Mouse (Mus musculus): ENCODE results near the gene Pde6h. TPM values are rescaled to one million over a fixed set of nuclear protein-coding genes. Genes with fewer than 3 reads are reported as not detected.
"Not testable (repeated sequence)": the region's sequence is repeated elsewhere in the genome, so short reads cannot be mapped to it uniquely, and the experiment has no call there.

The Pde6h gene
- polyA plus RNA-seq (2016; fragmentation: Nextera tagmentation; extraction: Ambion mirVana) = not detected in 2 replicates

GRCm38 (mm10) chr6:136923532-136923931 lies at the start of gene Pde6h:
Pde6h (plus strand) TSS chr6:136923832.
- no peaks in the 10 kb centered on the region for H3K36me3 ChIP-seq (replicated peaks)
- WGBS = 92% methylated on average over 8 of the region's 8 CpGs
- no peak within 1 kb of the TSS for H3K4me3 ChIP-seq
- no peak within 1 kb of the TSS for H3K27ac ChIP-seq
- DNase-seq (ENCODE audit: extremely low spot score, low spot score) = no peak
- no peaks in the 10 kb centered on the region for H3K27me3 ChIP-seq (ENCODE audit: poor library complexity, severe bottlenecking)
- no peaks in the 10 kb centered on the region for H3K9me3 ChIP-seq
- H3K4me1 ChIP-seq = 0 out of 2 replicates have a peak, but pooled peaks cover 2% of the 10 kb centered on the region

- Histone ChIP-seq H3K4me1 (no peaks in the 10 kb centered on the region), H3K27me3 (ENCODE audit: poor library complexity, severe bottlenecking) (no peaks in the 10 kb centered on the region), H3K27ac (no peak overlapping the region), H3K36me3 (replicated peaks) (no peaks in the 10 kb centered on the region), H3K4me3 (no peak overlapping the region), H3K9me3 (no peaks in the 10 kb centered on the region)
- no peak for DNase-seq (ENCODE audit: extremely low spot score, low spot score)
- WGBS = 87% methylated on average over 8 of the region's 8 CpGs
Measured at GRCm38 (mm10) chr6:136874599-136874998, 49.0 kb upstream of the Pde6h start.

- Histone ChIP-seq H3K9me3 (no peaks in the 10 kb centered on the region), H3K27ac (no peak within 1 kb of the TSS), H3K4me3 (no peak within 1 kb of the TSS), H3K4me1 (no peaks in the 10 kb centered on the region), H3K27me3 (ENCODE audit: poor library complexity, severe bottlenecking) (no peaks in the 10 kb centered on the region), H3K36me3 (replicated peaks) (no peaks in the 10 kb centered on the region)
- 62% methylated on average over 9 of the region's 9 CpGs for WGBS
- DNase-seq (ENCODE audit: extremely low spot score, low spot score) = no peak
Measured at GRCm38 (mm10) chr6:136875670-136876069, 48.0 kb upstream of the Pde6h start, which contains the start of gene Mgp. Mgp (minus strand) TSS chr6:136875823.

GRCm38 (mm10) chr6:136881678-136882077 lies 42.0 kb upstream of the Pde6h start:
- Histone ChIP-seq H3K9me3 (no peaks in the 10 kb centered on the region), H3K27ac (no peak overlapping the region), H3K4me3 (no peak overlapping the region), H3K36me3 (replicated peaks) (no peaks in the 10 kb centered on the region), H3K27me3 (ENCODE audit: poor library complexity, severe bottlenecking) (no peaks in the 10 kb centered on the region), H3K4me1 (no peaks in the 10 kb centered on the region)
- 82% methylated on average over 8 of the region's 8 CpGs for WGBS
- DNase-seq (ENCODE audit: extremely low spot score, low spot score) = no peak

- H3K4me3 ChIP-seq = no peak overlapping the region
- DNase-seq (ENCODE audit: extremely low spot score, low spot score) = no peak
- no peaks in the 10 kb centered on the region for H3K36me3 ChIP-seq (replicated peaks)
- H3K27ac ChIP-seq = no peak overlapping the region
- H3K9me3 ChIP-seq = no peaks in the 10 kb centered on the region
- no peaks in the 10 kb centered on the region for H3K27me3 ChIP-seq (ENCODE audit: poor library complexity, severe bottlenecking)
- H3K4me1 ChIP-seq = no peaks in the 10 kb centered on the region
- 85% methylated on average over 3 of the region's 3 CpGs for WGBS
Measured at GRCm38 (mm10) chr6:136883431-136883915, 40.2 kb upstream of the Pde6h start.

- H3K27ac ChIP-seq = no peak overlapping the region
- H3K36me3 ChIP-seq (replicated peaks) = no peaks in the 10 kb centered on the region
- no peak for DNase-seq (ENCODE audit: extremely low spot score, low spot score)
- H3K27me3 ChIP-seq (ENCODE audit: poor library complexity, severe bottlenecking) = no peaks in the 10 kb centered on the region
- H3K4me3 ChIP-seq = no peak overlapping the region
- WGBS = 98% methylated on average over 6 of the region's 6 CpGs
- no peaks in the 10 kb centered on the region for H3K9me3 ChIP-seq
- no peaks in the 10 kb centered on the region for H3K4me1 ChIP-seq
Measured at GRCm38 (mm10) chr6:136883961-136884360, 39.7 kb upstream of the Pde6h start.

- 58% methylated on average over 1 of the region's 1 CpGs for whole genome bisulfite sequencing
- H3K4me3 ChIP-seq; H3K4me1 ChIP-seq; DNase-seq (ENCODE audit: extremely low spot score, low spot score); H3K9me3 ChIP-seq; H3K36me3 ChIP-seq (replicated peaks); H3K27ac ChIP-seq; H3K27me3 ChIP-seq (ENCODE audit: poor library complexity, severe bottlenecking): not testable (repeated sequence)
Measured at GRCm38 (mm10) chr6:136884766-136885165, 38.9 kb upstream of the Pde6h start.

- Histone ChIP-seq H3K4me3 (no peak overlapping the region), H3K27me3 (ENCODE audit: poor library complexity, severe bottlenecking) (no peaks in the 10 kb centered on the region), H3K36me3 (replicated peaks) (no peaks in the 10 kb centered on the region), H3K27ac (no peak overlapping the region), H3K9me3 (no peaks in the 10 kb centered on the region), H3K4me1 (no peaks in the 10 kb centered on the region)
- 87% methylated on average over 9 of the region's 9 CpGs for WGBS
- no peak for DNase-seq (ENCODE audit: extremely low spot score, low spot score)
Measured at GRCm38 (mm10) chr6:136887854-136888253, 35.8 kb upstream of the Pde6h start.

- 88% methylated on average over 6 of the region's 6 CpGs for WGBS
- Histone ChIP-seq H3K36me3 (replicated peaks) (no peaks in the 10 kb centered on the region), H3K4me3 (no peak overlapping the region), H3K9me3 (no peaks in the 10 kb centered on the region), H3K27me3 (ENCODE audit: poor library complexity, severe bottlenecking) (no peaks in the 10 kb centered on the region), H3K4me1 (no peaks in the 10 kb centered on the region), H3K27ac (no peak overlapping the region)
- no peak for DNase-seq (ENCODE audit: extremely low spot score, low spot score)
Measured at GRCm38 (mm10) chr6:136889067-136889466, 34.6 kb upstream of the Pde6h start.

GRCm38 (mm10) chr6:136889554-136889953 lies 34.1 kb upstream of the Pde6h start:
- Histone ChIP-seq H3K4me3 (no peak overlapping the region), H3K27ac (no peak overlapping the region), H3K9me3 (no peaks in the 10 kb centered on the region), H3K4me1 (no peaks in the 10 kb centered on the region), H3K27me3 (ENCODE audit: poor library complexity, severe bottlenecking) (no peaks in the 10 kb centered on the region), H3K36me3 (replicated peaks) (no peaks in the 10 kb centered on the region)
- WGBS = 93% methylated on average over 6 of the region's 6 CpGs
- DNase-seq (ENCODE audit: extremely low spot score, low spot score) = no peak

GRCm38 (mm10) chr6:136892002-136892401 lies 31.6 kb upstream of the Pde6h start:
- 82% methylated on average over 2 of the region's 2 CpGs for WGBS
- no peak overlapping the region for H3K4me3 ChIP-seq
- no peaks in the 10 kb centered on the region for H3K27me3 ChIP-seq (ENCODE audit: poor library complexity, severe bottlenecking)

GRCm38 (mm10) chr6:136894532-136895339 lies 28.9 kb upstream of the Pde6h start:
- H3K4me1 ChIP-seq = no peaks in the 10 kb centered on the region
- no peak for DNase-seq (ENCODE audit: extremely low spot score, low spot score)
- no peak overlapping the region for H3K4me3 ChIP-seq
- no peaks in the 10 kb centered on the region for H3K27me3 ChIP-seq (ENCODE audit: poor library complexity, severe bottlenecking)
- H3K9me3 ChIP-seq = no peaks in the 10 kb centered on the region
- H3K36me3 ChIP-seq (replicated peaks) = no peaks in the 10 kb centered on the region
- 73% methylated on average over 15 of the region's 15 CpGs for WGBS
- no peak overlapping the region for H3K27ac ChIP-seq

More at GRCm38 (mm10) chr6:136892002-136892401, 31.6 kb upstream of the Pde6h start:
- Histone ChIP-seq H3K9me3 (no peaks in the 10 kb centered on the region), H3K36me3 (replicated peaks) (no peaks in the 10 kb centered on the region), H3K27ac (no peak overlapping the region), H3K4me1 (no peaks in the 10 kb centered on the region)
- no peak for DNase-seq (ENCODE audit: extremely low spot score, low spot score)

- no peaks in the 10 kb centered on the region for H3K36me3 ChIP-seq (replicated peaks)
- no peaks in the 10 kb centered on the region for H3K4me1 ChIP-seq
- no peak overlapping the region for H3K27ac ChIP-seq
- no peaks in the 10 kb centered on the region for H3K27me3 ChIP-seq (ENCODE audit: poor library complexity, severe bottlenecking)
- no peak for DNase-seq (ENCODE audit: extremely low spot score, low spot score)
- 87% methylated on average over 4 of the region's 4 CpGs for WGBS
- no peak overlapping the region for H3K4me3 ChIP-seq
- no peaks in the 10 kb centered on the region for H3K9me3 ChIP-seq
Measured at GRCm38 (mm10) chr6:136897789-136898188, 25.8 kb upstream of the Pde6h start.
